Mouse (Mus musculus): Measurements from ENCODE around the gene Prpf4b.
A peak's percentile ranks its signal among the peaks of the same experiment; 100 is the strongest.
"Not testable (repeated sequence)": the region's sequence is repeated elsewhere in the genome, so short reads cannot be mapped to it uniquely, and the experiment has no call there.

The Prpf4b gene

DNA sequence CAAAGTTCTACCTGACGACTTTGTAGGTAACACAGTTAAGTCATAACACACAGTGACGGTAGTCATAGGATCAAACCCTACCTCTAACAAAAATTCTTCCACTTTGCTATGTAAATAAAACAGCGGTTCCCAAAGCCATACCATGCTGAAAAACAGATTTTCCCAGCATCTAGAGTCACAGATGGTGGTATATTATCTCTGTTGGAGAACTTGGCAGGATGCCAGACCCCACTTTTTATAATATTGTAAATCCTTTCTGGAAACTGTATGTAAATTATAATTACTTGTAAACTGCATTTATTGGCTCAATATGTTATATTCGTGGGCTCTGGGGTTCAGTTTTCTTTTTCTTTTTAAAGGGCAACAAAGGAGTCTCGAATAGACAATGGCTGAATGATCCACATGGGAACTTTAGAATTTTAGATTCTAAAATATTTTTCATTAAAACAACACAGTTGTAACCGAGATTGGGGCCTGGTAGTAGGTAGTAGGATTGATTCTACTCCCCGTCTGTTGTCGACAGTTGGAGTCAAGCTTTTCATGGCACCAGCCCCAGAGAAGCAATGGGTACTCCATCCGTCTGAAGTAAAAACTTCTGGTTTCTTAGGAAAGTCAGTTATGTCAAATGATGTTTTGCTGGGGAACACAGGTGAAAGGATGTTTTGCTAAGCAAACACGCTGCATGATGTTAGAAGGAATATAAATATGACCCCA, 60.0 kb downstream of the Prpf4b start:
- peak; percentile 34 for DNase-seq (ENCODE audit: low read depth, low spot score)

- DNase-seq (ENCODE audit: low read depth, low spot score), result peak; percentile 65
Observed at GRCm38 (mm10) chr13:34942370-34942769, 67.3 kb downstream of the Prpf4b start.

DNA sequence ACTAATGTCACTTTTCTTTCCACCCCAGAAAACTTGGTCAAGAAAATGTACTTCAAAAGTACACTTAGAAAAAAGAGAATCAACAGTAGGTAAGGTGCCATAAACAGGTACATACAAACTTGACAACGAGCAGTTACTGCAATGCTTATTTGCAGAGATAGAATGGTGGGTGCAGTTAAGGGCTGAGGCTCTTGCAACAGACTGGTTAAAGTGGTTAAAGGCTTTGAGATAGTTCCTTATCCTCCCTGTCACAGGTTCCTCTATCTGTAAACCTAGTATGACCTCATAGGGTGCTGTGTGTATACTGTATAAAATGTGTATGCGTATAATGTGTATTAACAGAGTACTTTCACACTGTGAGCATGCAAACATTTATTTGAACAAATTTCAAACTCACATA, 76.3 kb downstream of the Prpf4b start:
- DNase-seq (ENCODE audit: low read depth, low spot score), result not testable (repeated sequence)

All from brain, adult 2 months (tissue).